Mouse (Mus musculus) liver, embryonic 14.5 days (tissue): Measurements from ENCODE around the gene Tmem178.

Experiments
- CTCF ChIP-seq: IDR thresholded peaks from 2 replicates; pipeline ENCODE4 v1.5.1; 2016; ENCODE audit warnings: antibody characterized with exemption, low read depth, control low read depth
- EP300 ChIP-seq: IDR thresholded peaks from 2 replicates; pipeline ENCODE4 v1.6.1; 2016; ENCODE audit warnings: antibody characterized with exemption, low read depth

DNA sequence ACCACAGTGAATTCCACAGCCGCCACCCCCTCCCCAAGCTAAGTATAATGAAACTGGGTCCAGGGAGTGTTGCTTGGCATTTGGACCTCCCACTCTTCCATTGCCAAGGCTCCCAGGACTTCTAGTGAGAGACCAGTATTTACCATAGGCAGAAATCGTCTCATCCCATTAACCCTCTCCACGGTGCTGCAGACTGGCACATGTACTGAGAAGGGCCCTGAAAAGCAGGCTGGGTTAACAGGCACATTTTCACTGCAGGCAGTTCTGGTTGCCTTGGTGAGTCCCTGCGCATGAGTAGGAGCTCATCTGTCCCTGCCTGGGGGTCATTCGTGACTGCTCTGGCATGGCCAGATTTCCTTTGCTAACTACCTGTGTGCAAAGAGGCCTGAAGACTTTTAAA lies 40.4 kb upstream of the Tmem178 start:
- no peak for TF ChIP-seq CTCF
- no peak for TF ChIP-seq EP300
